Mouse (Mus musculus) embryonic facial prominence, embryonic 14.5 days (tissue): ENCODE data around the gene Ptpn11. TPM values are rescaled to one million over a fixed set of nuclear protein-coding genes. Genes with fewer than 3 reads are reported as not detected.
"Not testable (repeated sequence)": the region's sequence is repeated elsewhere in the genome, so short reads cannot be mapped to it uniquely, and the experiment has no call there.

Source experiments
- ATAC-seq: fragments of 200-750 bp; cut with Nextera tagmentation; 2 replicates; pipeline ENCODE4 v1.8.0; 2017; ENCODE audit warnings: low read depth, moderate number of reproducible peaks, moderate TSS enrichment
- DNase-seq: peaks from one replicate; pipeline ENCODE4 v3.0.0-alpha.2; 2015; ENCODE audit warnings: low spot score
- H3K27ac ChIP-seq: fragments of 300-500 bp; sonication (generic); replicated peaks from 2 replicates; pipeline ENCODE4 v1.5.1; 2014; ENCODE audit warnings: low read depth, mild to moderate bottlenecking, low read length, moderate library complexity
- H3K27me3 ChIP-seq: fragments of 300-500 bp; sonication (generic); replicated peaks from 2 replicates; pipeline ENCODE4 v1.6.1; 2014; ENCODE audit warnings: low read length; ENCODE audit not compliant: control insufficient read depth, insufficient read depth
- H3K36me3 ChIP-seq: fragments of 300-500 bp; sonication (generic); 2 replicates; pipeline ENCODE4 v1.6.1; 2014; ENCODE audit warnings: low read length, mixed read lengths; ENCODE audit not compliant: control insufficient read depth, insufficient read depth
- H3K4me1 ChIP-seq: fragments of 300-500 bp; sonication (generic); 2 replicates; pipeline ENCODE4 v1.6.1; 2014; ENCODE audit warnings: antibody characterized with exemption, low read length; ENCODE audit not compliant: control insufficient read depth, insufficient read depth
- H3K4me2 ChIP-seq: fragments of 300-500 bp; sonication (generic); 2 replicates; pipeline ENCODE4 v1.6.1; 2014; ENCODE audit warnings: low read depth, mild to moderate bottlenecking, low read length, moderate library complexity, mixed read lengths
- H3K4me3 ChIP-seq: fragments of 300-500 bp; sonication (generic); 2 replicates; pipeline ENCODE4 v1.5.1; 2014; ENCODE audit warnings: low read depth, mild to moderate bottlenecking, low read length
- H3K9ac ChIP-seq: fragments of 300-500 bp; sonication (generic); 2 replicates; pipeline ENCODE4 v1.6.1; 2014; ENCODE audit warnings: low read depth, mild to moderate bottlenecking, low read length, moderate library complexity, mixed read lengths
- H3K9me3 ChIP-seq: fragments of 300-500 bp; sonication (generic); 2 replicates; pipeline ENCODE4 v1.6.1; 2016; ENCODE audit warnings: low read length; ENCODE audit not compliant: control insufficient read depth
- WGBS: fragments of 180-500 bp; shearing (Covaris S2); extraction: QIAGEN DNeasy Blood & Tissue Kit; methylation state at CpG from one replicate; pipeline ENCODE4 v1.1.7; 2014; 5-methylcytosine and 5-hydroxymethylcytosine counted together
- polyA plus RNA-seq: library from polyadenylated mRNA; unstranded; fragments of >200 nt; fragmentation: Nextera tagmentation; extraction: Ambion mirVana; gene quantifications from 2 replicates; pipeline ENCODE4 v1.2.1, GENCODE M21; 2014

Ptpn11 gene
- 25.8 and 28.8 TPM in 2 replicates for polyA plus RNA-seq

- Histone ChIP-seq H3K4me1 (peaks cover 10% of the 10 kb centered on the region; the same call in 1 of the 2 replicates), H3K9me3 (no peaks in the 10 kb centered on the region), H3K27me3 (no peaks in the 10 kb centered on the region), H3K4me2 (peak within 1 kb of the TSS; percentile 85), H3K27ac (peak within 1 kb of the TSS; percentile 83), H3K4me3 (peak within 1 kb of the TSS; percentile 93), H3K36me3 (no peaks in the 10 kb centered on the region), H3K9ac (peak within 1 kb of the TSS; percentile 95)
- 0% methylated on average over 27 of the region's 98 CpGs for WGBS
- ATAC-seq (peak; percentile 95), DNase-seq (peak; percentile 87)
These were observed at the start of gene Ptpn11 for GRCm38 (mm10) chr5:121190836-121191583. Gene Ptpn11 (minus strand): TSS chr5:121191397.

- H3K36me3 ChIP-seq, result no peaks in the 10 kb centered on the region
- H3K27ac ChIP-seq, result no peak overlapping the region
- WGBS, result 87% methylated on average over 5 of the region's 5 CpGs
- no peaks in the 10 kb centered on the region for H3K9me3 ChIP-seq
- H3K4me2 ChIP-seq, result no peak overlapping the region
- ATAC-seq (no peak), DNase-seq (no peak)
- H3K4me3 ChIP-seq, result no peak overlapping the region
- no peaks in the 10 kb centered on the region for H3K4me1 ChIP-seq
- no peak overlapping the region for H3K9ac ChIP-seq
- no peaks in the 10 kb centered on the region for H3K27me3 ChIP-seq
These were observed 48.6 kb upstream of the Ptpn11 start for GRCm38 (mm10) chr5:121239846-121240245.

- Histone ChIP-seq H3K4me1 (no peaks in the 10 kb centered on the region), H3K27ac (no peak overlapping the region), H3K9ac (no peak overlapping the region), H3K4me3 (no peak overlapping the region), H3K27me3 (no peaks in the 10 kb centered on the region), H3K4me2 (no peak overlapping the region), H3K9me3 (no peaks in the 10 kb centered on the region), H3K36me3 (no peaks in the 10 kb centered on the region)
- ATAC-seq (no peak), DNase-seq (no peak)
- WGBS, result 82% methylated on average over 2 of the region's 2 CpGs
These were observed 47.0 kb upstream of the Ptpn11 start for GRCm38 (mm10) chr5:121238208-121238607.

- DNase-seq, result no peak
- H3K4me1 ChIP-seq, result no peaks in the 10 kb centered on the region
- WGBS, result 81% methylated on average over 5 of the region's 5 CpGs
- no peak overlapping the region for H3K27ac ChIP-seq
- no peak overlapping the region for H3K4me2 ChIP-seq
- ATAC-seq, result no peak
- H3K4me3 ChIP-seq, result no peak overlapping the region
- H3K36me3 ChIP-seq, result no peaks in the 10 kb centered on the region
- no peak overlapping the region for H3K9ac ChIP-seq
- no peaks in the 10 kb centered on the region for H3K27me3 ChIP-seq
- no peaks in the 10 kb centered on the region for H3K9me3 ChIP-seq
These were observed 45.0 kb upstream of the Ptpn11 start for GRCm38 (mm10) chr5:121236171-121236570.

- Histone ChIP-seq H3K4me1 (no peaks in the 10 kb centered on the region), H3K27me3 (no peaks in the 10 kb centered on the region), H3K36me3 (no peaks in the 10 kb centered on the region), H3K27ac (no peak overlapping the region), H3K4me3 (no peak overlapping the region), H3K9me3 (no peaks in the 10 kb centered on the region), H3K4me2 (no peak overlapping the region), H3K9ac (no peak overlapping the region)
- WGBS, result 86% methylated on average over 2 of the region's 2 CpGs
- DNase-seq, result no peak
- no peak for ATAC-seq
These were observed 42.5 kb upstream of the Ptpn11 start for GRCm38 (mm10) chr5:121233726-121234125.

- Histone ChIP-seq H3K9ac (no peak overlapping the region), H3K4me2 (no peak overlapping the region), H3K4me1 (no peaks in the 10 kb centered on the region), H3K4me3 (no peak overlapping the region), H3K27me3 (no peaks in the 10 kb centered on the region), H3K36me3 (no peaks in the 10 kb centered on the region), H3K9me3 (no peaks in the 10 kb centered on the region), H3K27ac (no peak overlapping the region)
- no peak for ATAC-seq
- 100% methylated on average over 1 of the region's 1 CpGs for WGBS
- DNase-seq, result no peak
These were observed 41.6 kb upstream of the Ptpn11 start for GRCm38 (mm10) chr5:121232789-121233188.

GRCm38 (mm10) chr5:121230811-121231210, 39.6 kb upstream of the Ptpn11 start:
- Histone ChIP-seq H3K36me3 (no peaks in the 10 kb centered on the region), H3K27ac (no peak overlapping the region), H3K9ac (no peak overlapping the region), H3K4me2 (no peak overlapping the region), H3K27me3 (no peaks in the 10 kb centered on the region), H3K4me1 (no peaks in the 10 kb centered on the region), H3K9me3 (no peaks in the 10 kb centered on the region), H3K4me3 (no peak overlapping the region)
- WGBS, result 94% methylated on average over 9 of the region's 9 CpGs
- ATAC-seq, result no peak
- DNase-seq, result no peak

- no peak overlapping the region for H3K4me2 ChIP-seq
- no peak for DNase-seq
- no peaks in the 10 kb centered on the region for H3K36me3 ChIP-seq
- H3K27me3 ChIP-seq, result no peaks in the 10 kb centered on the region
- H3K4me3 ChIP-seq, result no peak overlapping the region
- H3K9ac ChIP-seq, result no peak overlapping the region
- no peaks in the 10 kb centered on the region for H3K9me3 ChIP-seq
- 85% methylated on average over 2 of the region's 2 CpGs for WGBS
- H3K27ac ChIP-seq, result no peak overlapping the region
- H3K4me1 ChIP-seq, result no peaks in the 10 kb centered on the region
- ATAC-seq, result no peak
These were observed 38.0 kb upstream of the Ptpn11 start for GRCm38 (mm10) chr5:121229182-121229581.

- not testable (repeated sequence) for H3K27ac ChIP-seq, ATAC-seq, H3K4me1 ChIP-seq, H3K4me2 ChIP-seq, DNase-seq, H3K4me3 ChIP-seq, H3K9me3 ChIP-seq, H3K9ac ChIP-seq, H3K27me3 ChIP-seq, H3K36me3 ChIP-seq
- WGBS, result 87% methylated on average over 1 of the region's 1 CpGs
These were observed 36.1 kb upstream of the Ptpn11 start for GRCm38 (mm10) chr5:121227330-121227729.
